Mouse (Mus musculus): ENCODE results near the gene Pth2r. TPM values are rescaled to one million over a fixed set of nuclear protein-coding genes. Genes with fewer than 3 reads are reported as not detected.

The Pth2r gene
- not detected for polyA plus RNA-seq (2012; fragmentation: generic; extraction: Trizol)
- long read RNA-seq, experiment 1, result 0 reads
- long read RNA-seq, experiment 2, result 0 reads

DNA sequence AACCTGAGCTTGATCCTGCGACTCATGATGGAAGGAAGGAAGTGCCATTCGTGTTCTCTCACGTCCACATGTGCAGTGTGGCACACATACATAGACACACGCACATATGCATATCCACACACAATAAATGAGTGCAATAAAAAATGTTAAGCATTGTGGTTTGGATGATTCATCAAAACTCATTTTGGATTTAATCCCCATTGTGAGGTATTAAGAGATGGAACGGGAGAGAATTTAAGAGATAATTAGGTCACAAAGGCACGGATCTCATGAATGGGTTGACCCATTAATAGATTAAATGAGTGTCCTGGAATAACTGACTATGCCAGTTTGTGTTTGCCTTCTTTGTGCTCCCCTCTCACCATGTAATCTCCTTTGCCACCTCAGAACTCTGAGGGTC, at the start of gene Pth2r:
Gene Pth2r, plus strand, starts transcription at position 301 of the 400 bp plus-strand sequence.
- peaks cover 4% of the 10 kb centered on the region for H3K36me3 ChIP-seq (ENCODE audit: control insufficient read depth, insufficient read depth)
- H3K4me3 ChIP-seq (ENCODE audit: insufficient read depth, poor library complexity, severe bottlenecking), result no peak within 1 kb of the TSS
- TF ChIP-seq MYOD1 (IDR thresholded peaks at IDR 0.05; ENCODE audit: control insufficient read depth, insufficient read length, low read depth), result no peak
- no peak for TF ChIP-seq CTCF (IDR thresholded peaks at IDR 0.05; ENCODE audit: control insufficient read depth, insufficient read depth, insufficient read length)
- no peak for TF ChIP-seq CEBPB (IDR thresholded peaks at IDR 0.05; ENCODE audit: low read depth)
- no peaks in the 10 kb centered on the region for H3K79me2 ChIP-seq (ENCODE audit: control insufficient read depth, insufficient read depth)
- no peak within 1 kb of the TSS for H3ac ChIP-seq (ENCODE audit: control insufficient read depth, insufficient read length, low read depth)
- no peaks in the 10 kb centered on the region for H3K27me3 ChIP-seq (ENCODE audit: control insufficient read depth, insufficient read depth, insufficient read length)
- H3K79me3 ChIP-seq (ENCODE audit: low read depth), result no peaks in the 10 kb centered on the region

DNA sequence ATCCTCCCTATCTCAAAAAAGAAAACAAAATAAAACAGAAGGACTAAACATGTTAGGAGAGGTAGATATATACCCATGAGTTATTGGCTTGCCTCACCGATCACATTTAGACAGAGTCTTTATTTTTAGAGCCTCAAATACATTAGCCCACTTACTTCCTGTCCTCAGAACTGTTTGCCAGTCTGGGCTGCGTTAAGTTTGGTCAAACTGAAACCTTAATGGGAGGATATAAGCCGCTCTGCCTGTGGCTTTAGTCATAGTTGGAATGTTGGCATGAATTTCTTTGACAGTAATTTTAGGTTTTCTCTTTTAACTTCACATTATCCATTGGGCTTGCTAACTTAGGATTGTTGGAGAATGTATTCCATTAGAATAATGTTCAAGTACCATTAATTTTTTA, 44.1 kb upstream of the Pth2r start:
- Histone ChIP-seq H3K79me3 (ENCODE audit: low read depth) (no peaks in the 10 kb centered on the region), H3K27me3 (ENCODE audit: control insufficient read depth, insufficient read depth, insufficient read length) (no peaks in the 10 kb centered on the region), H3K4me3 (ENCODE audit: insufficient read depth, poor library complexity, severe bottlenecking) (no peak overlapping the region), H3K79me2 (ENCODE audit: control insufficient read depth, insufficient read depth) (no peaks in the 10 kb centered on the region), H3ac (ENCODE audit: control insufficient read depth, insufficient read length, low read depth) (no peak overlapping the region), H3K36me3 (ENCODE audit: control insufficient read depth, insufficient read depth) (peaks cover 36% of the 10 kb centered on the region)
- TF ChIP-seq MAX (IDR thresholded peaks at IDR 0.05) (no peak), MYOD1 (IDR thresholded peaks at IDR 0.05; ENCODE audit: control insufficient read depth, insufficient read length, low read depth) (no peak), CTCF (IDR thresholded peaks at IDR 0.05; ENCODE audit: control insufficient read depth, insufficient read depth, insufficient read length) (no peak), USF1 (IDR thresholded peaks at IDR 0.05; ENCODE audit: low read depth) (no peak), MYOG (IDR thresholded peaks at IDR 0.05; ENCODE audit: control insufficient read depth, extremely low read depth, insufficient read length) (no peak), CEBPB (IDR thresholded peaks at IDR 0.05; ENCODE audit: low read depth) (no peak), FOSL1 (IDR thresholded peaks at IDR 0.05; ENCODE audit: insufficient read depth, low read length, poor library complexity, severe bottlenecking) (no peak)

- no peak for TF ChIP-seq MAX (IDR thresholded peaks at IDR 0.05)
- no peak for TF ChIP-seq CTCF (IDR thresholded peaks at IDR 0.05; ENCODE audit: control insufficient read depth, insufficient read depth, insufficient read length)
- TF ChIP-seq USF1 (IDR thresholded peaks at IDR 0.05; ENCODE audit: low read depth), result no peak
- peak; percentile 97 for TF ChIP-seq FOSL1 (IDR thresholded peaks at IDR 0.05; ENCODE audit: insufficient read depth, low read length, poor library complexity, severe bottlenecking)
- peak; percentile 19 for TF ChIP-seq CEBPB (IDR thresholded peaks at IDR 0.05; ENCODE audit: low read depth)
- no peak for TF ChIP-seq MYOG (IDR thresholded peaks at IDR 0.05; ENCODE audit: control insufficient read depth, extremely low read depth, insufficient read length)
- TF ChIP-seq MYOD1 (IDR thresholded peaks at IDR 0.05; ENCODE audit: control insufficient read depth, insufficient read length, low read depth), result peak; percentile 89
- H3K4me3 ChIP-seq (ENCODE audit: insufficient read depth, poor library complexity, severe bottlenecking), result no peak overlapping the region
- H3K79me2 ChIP-seq (ENCODE audit: control insufficient read depth, insufficient read depth), result no peaks in the 10 kb centered on the region
- H3K36me3 ChIP-seq (ENCODE audit: control insufficient read depth, insufficient read depth), result peaks cover 30% of the 10 kb centered on the region
- H3K27me3 ChIP-seq (ENCODE audit: control insufficient read depth, insufficient read depth, insufficient read length), result no peaks in the 10 kb centered on the region
- H3K79me3 ChIP-seq (ENCODE audit: low read depth), result no peaks in the 10 kb centered on the region
- H3ac ChIP-seq (ENCODE audit: control insufficient read depth, insufficient read length, low read depth), result no peak overlapping the region
Observed at GRCm38 (mm10) chr1:65245637-65246036, 36.2 kb upstream of the Pth2r start.

- H3K27me3 ChIP-seq (ENCODE audit: control insufficient read depth, insufficient read depth, insufficient read length), result no peaks in the 10 kb centered on the region
- H3K79me2 ChIP-seq (ENCODE audit: control insufficient read depth, insufficient read depth), result no peaks in the 10 kb centered on the region
- no peak for TF ChIP-seq CEBPB (IDR thresholded peaks at IDR 0.05; ENCODE audit: low read depth)
- no peak for TF ChIP-seq MYOG (IDR thresholded peaks at IDR 0.05; ENCODE audit: control insufficient read depth, extremely low read depth, insufficient read length)
- TF ChIP-seq MYOD1 (IDR thresholded peaks at IDR 0.05; ENCODE audit: control insufficient read depth, insufficient read length, low read depth), result no peak
- no peak for TF ChIP-seq CTCF (IDR thresholded peaks at IDR 0.05; ENCODE audit: control insufficient read depth, insufficient read depth, insufficient read length)
- TF ChIP-seq MAX (IDR thresholded peaks at IDR 0.05), result no peak
- no peaks in the 10 kb centered on the region for H3K79me3 ChIP-seq (ENCODE audit: low read depth)
- peaks cover 17% of the 10 kb centered on the region for H3K36me3 ChIP-seq (ENCODE audit: control insufficient read depth, insufficient read depth)
- no peak overlapping the region for H3ac ChIP-seq (ENCODE audit: control insufficient read depth, insufficient read length, low read depth)
- H3K4me3 ChIP-seq (ENCODE audit: insufficient read depth, poor library complexity, severe bottlenecking), result no peak overlapping the region
Observed at GRCm38 (mm10) chr1:65280461-65280860, 1.4 kb upstream of the Pth2r start.

GRCm38 (mm10) chr1:65282766-65283165, 910 bp downstream of the Pth2r start:
- TF ChIP-seq USF1 (IDR thresholded peaks at IDR 0.05; ENCODE audit: low read depth) (no peak), CEBPB (IDR thresholded peaks at IDR 0.05; ENCODE audit: low read depth) (no peak), MYOG (IDR thresholded peaks at IDR 0.05; ENCODE audit: control insufficient read depth, extremely low read depth, insufficient read length) (no peak), CTCF (IDR thresholded peaks at IDR 0.05; ENCODE audit: control insufficient read depth, insufficient read depth, insufficient read length) (peak; percentile 28), FOSL1 (IDR thresholded peaks at IDR 0.05; ENCODE audit: insufficient read depth, low read length, poor library complexity, severe bottlenecking) (no peak)
- H3K27me3 ChIP-seq (ENCODE audit: control insufficient read depth, insufficient read depth, insufficient read length), result no peaks in the 10 kb centered on the region
- no peaks in the 10 kb centered on the region for H3K36me3 ChIP-seq (ENCODE audit: control insufficient read depth, insufficient read depth)
- H3K4me3 ChIP-seq (ENCODE audit: insufficient read depth, poor library complexity, severe bottlenecking), result no peak overlapping the region
- H3K79me2 ChIP-seq (ENCODE audit: control insufficient read depth, insufficient read depth), result no peaks in the 10 kb centered on the region
- no peaks in the 10 kb centered on the region for H3K79me3 ChIP-seq (ENCODE audit: low read depth)
- H3ac ChIP-seq (ENCODE audit: control insufficient read depth, insufficient read length, low read depth), result no peak overlapping the region

GRCm38 (mm10) chr1:65308476-65308875, 26.6 kb downstream of the Pth2r start:
- no peak overlapping the region for H3ac ChIP-seq (ENCODE audit: control insufficient read depth, insufficient read length, low read depth)
- TF ChIP-seq MYOG (IDR thresholded peaks at IDR 0.05; ENCODE audit: control insufficient read depth, extremely low read depth, insufficient read length) (no peak), FOSL1 (IDR thresholded peaks at IDR 0.05; ENCODE audit: insufficient read depth, low read length, poor library complexity, severe bottlenecking) (no peak), MYOD1 (IDR thresholded peaks at IDR 0.05; ENCODE audit: control insufficient read depth, insufficient read length, low read depth) (no peak), CTCF (IDR thresholded peaks at IDR 0.05; ENCODE audit: control insufficient read depth, insufficient read depth, insufficient read length) (no peak), MAX (IDR thresholded peaks at IDR 0.05) (no peak), CEBPB (IDR thresholded peaks at IDR 0.05; ENCODE audit: low read depth) (no peak), USF1 (IDR thresholded peaks at IDR 0.05; ENCODE audit: low read depth) (no peak)
- H3K79me2 ChIP-seq (ENCODE audit: control insufficient read depth, insufficient read depth), result no peaks in the 10 kb centered on the region
- peaks cover 5% of the 10 kb centered on the region for H3K27me3 ChIP-seq (ENCODE audit: control insufficient read depth, insufficient read depth, insufficient read length)
- H3K79me3 ChIP-seq (ENCODE audit: low read depth), result no peaks in the 10 kb centered on the region
- no peak overlapping the region for H3K4me3 ChIP-seq (ENCODE audit: insufficient read depth, poor library complexity, severe bottlenecking)
- no peaks in the 10 kb centered on the region for H3K36me3 ChIP-seq (ENCODE audit: control insufficient read depth, insufficient read depth)
